Mouse (Mus musculus) embryonic facial prominence, embryonic 13.5 days (tissue): Measurements from ENCODE around the gene Selp. TPM values are rescaled to one million over a fixed set of nuclear protein-coding genes. Genes with fewer than 3 reads are reported as not detected.

Source experiments
- ATAC-seq: fragments of 200-750 bp; cut with Nextera tagmentation; 2 replicates; pipeline ENCODE4 v1.8.0; 2017; ENCODE audit warnings: low read depth; ENCODE audit not compliant: insufficient number of reproducible peaks, insufficient read depth, low FRiP score, low TSS enrichment
- H3K27ac ChIP-seq: fragments of 300-500 bp; sonication (generic); 2 replicates; pipeline ENCODE4 v1.5.1; 2015; ENCODE audit warnings: moderate library complexity, mild to moderate bottlenecking, inconsistent platforms
- H3K27me3 ChIP-seq: fragments of 300-500 bp; sonication (generic); 2 replicates; pipeline ENCODE4 v1.6.1; 2015; ENCODE audit warnings: mild to moderate bottlenecking, inconsistent platforms
- H3K36me3 ChIP-seq: fragments of 300-500 bp; sonication (generic); 2 replicates; pipeline ENCODE4 v1.6.1; 2015; ENCODE audit warnings: mild to moderate bottlenecking, inconsistent platforms
- H3K4me1 ChIP-seq: fragments of 300-500 bp; sonication (generic); 2 replicates; pipeline ENCODE4 v1.6.1; 2015; ENCODE audit warnings: inconsistent platforms
- H3K4me2 ChIP-seq: fragments of 300-500 bp; sonication (generic); 2 replicates; pipeline ENCODE4 v1.6.1; 2015; ENCODE audit warnings: moderate library complexity, mild to moderate bottlenecking, inconsistent platforms
- H3K4me3 ChIP-seq: fragments of 300-500 bp; sonication (generic); 2 replicates; pipeline ENCODE4 v1.5.1; 2015; ENCODE audit warnings: mild to moderate bottlenecking, inconsistent platforms
- H3K9ac ChIP-seq: fragments of 300-500 bp; sonication (generic); 2 replicates; pipeline ENCODE4 v1.6.1; 2015; ENCODE audit warnings: mild to moderate bottlenecking, inconsistent platforms
- H3K9me3 ChIP-seq: fragments of 300-500 bp; sonication (generic); 2 replicates; pipeline ENCODE4 v1.6.1; 2016; ENCODE audit warnings: inconsistent platforms
- WGBS: fragments of 180-500 bp; shearing (Covaris S2); methylation state at CpG from one replicate; pipeline ENCODE4 v1.1.7; 2015; ENCODE audit warnings: mixed read lengths; 5-methylcytosine and 5-hydroxymethylcytosine counted together
- polyA plus RNA-seq: library from polyadenylated mRNA; unstranded; fragments of >200 nt; fragmentation: Nextera tagmentation; extraction: Ambion mirVana; gene quantifications from 2 replicates; pipeline ENCODE4 v1.2.1, GENCODE M21; 2015

Gene Selp
- polyA plus RNA-seq, 1 experiment from 2014 or later, result not detected

DNA sequence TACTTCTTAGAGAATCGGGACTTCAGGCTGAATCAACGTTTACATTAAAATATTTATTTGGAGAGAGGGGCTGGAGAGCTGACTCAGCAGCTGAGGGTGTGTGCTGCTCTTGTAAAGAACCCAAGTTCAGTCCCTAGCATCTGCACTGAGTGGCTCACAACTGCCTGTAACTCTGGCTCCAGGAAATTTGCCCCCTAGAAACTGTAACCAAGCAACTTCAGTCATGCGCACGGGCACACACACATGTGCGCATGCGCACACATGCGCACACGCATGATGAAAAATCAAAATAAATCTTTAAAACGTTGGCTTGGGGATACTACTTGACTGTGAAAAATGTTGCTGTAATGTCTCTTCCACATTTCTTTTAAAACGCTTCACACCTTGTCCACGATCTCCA lies 36.0 kb upstream of the Selp start:
- H3K27me3 ChIP-seq, result no peaks in the 10 kb centered on the region
- H3K9me3 ChIP-seq, result no peaks in the 10 kb centered on the region
- no peaks in the 10 kb centered on the region for H3K4me1 ChIP-seq
- ATAC-seq, result no peak
- no peak overlapping the region for H3K4me2 ChIP-seq
- H3K36me3 ChIP-seq, result no peaks in the 10 kb centered on the region
- WGBS, result 86% methylated on average over 11 of the region's 11 CpGs
- no peak overlapping the region for H3K4me3 ChIP-seq
- no peak overlapping the region for H3K9ac ChIP-seq
- H3K27ac ChIP-seq, result no peak overlapping the region

DNA sequence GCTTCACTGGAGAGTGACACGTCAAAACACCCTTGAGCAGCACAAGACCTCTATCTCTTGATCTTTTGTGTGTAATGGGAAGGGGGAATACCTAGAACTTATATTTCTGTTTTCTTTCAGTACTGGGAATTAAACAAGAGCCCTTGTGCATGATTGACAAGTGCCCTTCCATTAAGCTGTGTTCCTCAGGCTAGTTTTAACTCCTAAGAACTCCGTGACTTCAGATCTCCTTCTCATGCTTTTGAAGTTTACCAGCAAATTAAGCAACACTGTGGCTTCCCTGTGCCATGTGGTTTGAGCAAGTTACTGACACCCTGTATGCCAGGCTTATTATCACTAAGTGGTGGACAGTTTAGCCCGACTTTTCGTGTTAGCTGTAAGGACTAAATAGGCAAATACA lies 32.0 kb upstream of the Selp start:
- no peaks in the 10 kb centered on the region for H3K4me1 ChIP-seq
- WGBS, result 79% methylated on average over 4 of the region's 4 CpGs
- H3K4me3 ChIP-seq, result no peak overlapping the region
- ATAC-seq, result no peak
- no peak overlapping the region for H3K9ac ChIP-seq
- H3K9me3 ChIP-seq, result no peaks in the 10 kb centered on the region
- no peaks in the 10 kb centered on the region for H3K36me3 ChIP-seq
- H3K4me2 ChIP-seq, result no peak overlapping the region
- H3K27me3 ChIP-seq, result no peaks in the 10 kb centered on the region
- no peak overlapping the region for H3K27ac ChIP-seq

DNA sequence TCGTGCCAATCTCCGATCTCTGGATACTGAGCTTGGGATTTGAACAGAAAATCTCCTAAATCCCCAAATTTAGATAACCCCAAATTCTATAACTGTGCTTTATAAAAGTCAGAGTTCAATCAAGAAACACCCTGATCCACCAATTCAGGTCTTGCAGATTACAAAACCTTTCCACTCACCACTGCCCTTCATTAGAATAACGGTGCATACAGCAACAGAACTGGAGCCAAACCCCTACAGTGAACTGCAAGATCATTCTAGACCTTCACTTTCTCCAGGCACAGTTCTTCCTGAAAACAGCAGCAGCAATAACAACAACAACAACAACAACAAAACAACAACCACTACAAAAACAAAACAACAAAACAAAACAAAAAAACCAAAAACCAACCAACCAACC lies 28.3 kb upstream of the Selp start:
- no peak overlapping the region for H3K4me2 ChIP-seq
- H3K27me3 ChIP-seq, result no peaks in the 10 kb centered on the region
- ATAC-seq, result no peak
- WGBS, result 80% methylated on average over 3 of the region's 3 CpGs
- H3K4me3 ChIP-seq, result no peak overlapping the region
- H3K36me3 ChIP-seq, result no peaks in the 10 kb centered on the region
- no peaks in the 10 kb centered on the region for H3K4me1 ChIP-seq
- H3K9me3 ChIP-seq, result no peaks in the 10 kb centered on the region
- no peak overlapping the region for H3K9ac ChIP-seq
- H3K27ac ChIP-seq, result no peak overlapping the region

DNA sequence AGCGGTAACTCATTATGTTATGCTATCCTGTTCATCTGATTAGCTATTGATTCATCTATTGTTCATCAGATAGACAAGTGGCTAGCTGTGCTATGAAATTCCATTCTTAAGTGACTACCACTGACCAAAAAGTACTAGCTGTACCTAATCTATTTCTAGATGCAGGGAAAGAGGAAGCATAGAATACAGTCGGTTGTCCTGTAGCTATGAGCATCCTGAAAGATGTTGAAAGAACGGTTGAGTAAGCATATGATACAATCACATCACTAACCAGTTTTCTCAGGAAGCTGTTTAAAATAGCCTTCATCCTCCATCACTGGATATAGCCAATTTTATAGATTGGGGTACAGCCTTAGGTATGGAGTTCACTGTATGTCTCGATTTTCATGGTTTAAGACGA lies 27.2 kb upstream of the Selp start:
- Histone ChIP-seq H3K4me1 (no peaks in the 10 kb centered on the region), H3K4me2 (no peak overlapping the region), H3K27ac (no peak overlapping the region), H3K4me3 (no peak overlapping the region), H3K27me3 (no peaks in the 10 kb centered on the region), H3K9ac (no peak overlapping the region), H3K9me3 (no peaks in the 10 kb centered on the region), H3K36me3 (no peaks in the 10 kb centered on the region)
- ATAC-seq, result no peak
- WGBS, result 92% methylated on average over 5 of the region's 5 CpGs

DNA sequence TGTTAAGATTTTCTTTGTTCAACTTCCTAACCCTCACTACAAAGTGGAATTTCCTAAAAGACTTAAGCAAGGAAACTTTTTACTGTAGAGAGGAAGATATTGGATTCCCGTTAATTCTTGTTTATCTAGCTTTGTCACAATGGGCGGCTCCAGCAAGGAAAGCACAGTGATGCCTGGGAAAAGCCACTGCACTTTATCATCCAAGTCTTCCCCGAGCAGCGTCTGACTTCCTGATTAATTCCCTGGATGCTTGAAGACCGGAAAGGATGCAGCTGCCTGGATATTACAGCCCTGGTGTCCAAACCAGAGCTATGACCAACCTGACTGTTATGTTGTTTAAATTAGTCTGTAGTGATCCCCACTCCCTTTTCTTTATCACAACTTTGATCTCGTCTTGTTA lies 18.3 kb upstream of the Selp start:
- ATAC-seq, result no peak
- H3K4me1 ChIP-seq, result no peaks in the 10 kb centered on the region
- no peaks in the 10 kb centered on the region for H3K27me3 ChIP-seq
- H3K9ac ChIP-seq, result no peak overlapping the region
- H3K4me3 ChIP-seq, result no peak overlapping the region
- no peaks in the 10 kb centered on the region for H3K36me3 ChIP-seq
- no peak overlapping the region for H3K27ac ChIP-seq
- H3K4me2 ChIP-seq, result no peak overlapping the region
- 64% methylated on average over 6 of the region's 6 CpGs for WGBS
- H3K9me3 ChIP-seq, result no peaks in the 10 kb centered on the region

DNA sequence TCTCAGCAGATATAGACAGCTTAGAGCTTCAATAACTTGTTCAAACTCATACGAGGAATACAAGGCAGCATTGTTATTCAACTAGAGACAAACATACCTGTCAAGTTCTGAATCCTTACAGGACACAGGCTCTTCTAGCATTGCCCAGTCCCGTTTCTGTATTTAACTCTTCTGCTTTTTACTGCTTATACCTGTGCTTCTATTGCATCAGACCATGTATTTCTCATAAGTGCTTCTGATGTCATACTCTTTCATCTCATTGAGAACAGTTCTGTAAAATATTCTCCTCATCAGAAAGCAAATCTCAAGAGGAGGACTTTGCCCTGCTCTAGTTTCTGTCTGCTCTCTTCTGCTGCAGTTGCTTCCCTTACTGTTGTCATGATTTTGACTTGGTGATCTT lies 17.2 kb upstream of the Selp start:
- WGBS, result 76% methylated on average over 2 of the region's 2 CpGs
- H3K9me3 ChIP-seq, result no peaks in the 10 kb centered on the region
- H3K4me1 ChIP-seq, result no peaks in the 10 kb centered on the region
- no peak overlapping the region for H3K4me3 ChIP-seq
- no peaks in the 10 kb centered on the region for H3K27me3 ChIP-seq
- no peak overlapping the region for H3K27ac ChIP-seq
- no peak for ATAC-seq
- H3K9ac ChIP-seq, result no peak overlapping the region
- H3K36me3 ChIP-seq, result no peaks in the 10 kb centered on the region
- H3K4me2 ChIP-seq, result no peak overlapping the region

DNA sequence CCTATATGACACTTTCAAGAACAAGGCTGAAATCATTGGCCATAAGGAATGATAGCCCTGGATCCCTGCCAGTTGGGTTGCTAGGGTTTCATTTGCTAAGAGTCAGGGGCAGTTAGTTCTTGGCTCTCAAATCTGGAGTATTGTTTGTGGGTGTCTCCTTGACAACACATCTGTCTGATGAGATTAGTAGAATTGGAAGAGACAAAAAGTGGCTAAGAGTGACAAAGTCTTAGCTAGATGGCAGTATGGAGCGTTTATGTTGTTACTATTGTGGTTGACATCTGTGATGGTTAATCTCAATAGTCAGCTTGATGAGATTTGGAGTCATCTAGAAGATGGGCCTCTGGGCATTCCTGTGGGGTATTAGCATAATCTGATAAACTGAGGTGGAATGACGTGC lies 16.7 kb upstream of the Selp start:
- Histone ChIP-seq H3K27me3 (no peaks in the 10 kb centered on the region), H3K9me3 (no peaks in the 10 kb centered on the region), H3K4me3 (no peak overlapping the region), H3K27ac (no peak overlapping the region), H3K9ac (no peak overlapping the region), H3K4me1 (no peaks in the 10 kb centered on the region), H3K36me3 (no peaks in the 10 kb centered on the region), H3K4me2 (no peak overlapping the region)
- ATAC-seq, result no peak
- WGBS, result 63% methylated on average over 2 of the region's 2 CpGs

DNA sequence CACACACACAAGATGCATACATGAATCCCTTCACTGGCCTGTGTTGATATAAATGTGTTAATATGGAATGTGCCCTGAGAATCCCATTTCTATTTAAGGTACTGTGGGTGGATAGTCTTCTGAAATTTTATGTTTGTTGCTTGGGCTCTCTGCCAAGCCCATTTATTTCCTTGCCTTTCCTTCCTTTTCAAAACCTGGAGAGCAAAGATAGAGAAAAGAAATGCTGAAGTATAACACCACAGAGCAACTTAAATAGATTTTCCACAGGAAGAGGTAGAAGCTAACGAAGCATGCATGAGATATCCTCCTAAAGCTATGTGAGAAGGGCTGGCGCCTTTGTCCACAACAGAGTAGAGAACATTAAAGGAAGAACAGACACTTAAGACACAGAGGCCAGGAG lies 5.3 kb upstream of the Selp start:
- 87% methylated on average over 2 of the region's 2 CpGs for WGBS
- no peak overlapping the region for H3K4me3 ChIP-seq
- no peak overlapping the region for H3K4me2 ChIP-seq

DNA sequence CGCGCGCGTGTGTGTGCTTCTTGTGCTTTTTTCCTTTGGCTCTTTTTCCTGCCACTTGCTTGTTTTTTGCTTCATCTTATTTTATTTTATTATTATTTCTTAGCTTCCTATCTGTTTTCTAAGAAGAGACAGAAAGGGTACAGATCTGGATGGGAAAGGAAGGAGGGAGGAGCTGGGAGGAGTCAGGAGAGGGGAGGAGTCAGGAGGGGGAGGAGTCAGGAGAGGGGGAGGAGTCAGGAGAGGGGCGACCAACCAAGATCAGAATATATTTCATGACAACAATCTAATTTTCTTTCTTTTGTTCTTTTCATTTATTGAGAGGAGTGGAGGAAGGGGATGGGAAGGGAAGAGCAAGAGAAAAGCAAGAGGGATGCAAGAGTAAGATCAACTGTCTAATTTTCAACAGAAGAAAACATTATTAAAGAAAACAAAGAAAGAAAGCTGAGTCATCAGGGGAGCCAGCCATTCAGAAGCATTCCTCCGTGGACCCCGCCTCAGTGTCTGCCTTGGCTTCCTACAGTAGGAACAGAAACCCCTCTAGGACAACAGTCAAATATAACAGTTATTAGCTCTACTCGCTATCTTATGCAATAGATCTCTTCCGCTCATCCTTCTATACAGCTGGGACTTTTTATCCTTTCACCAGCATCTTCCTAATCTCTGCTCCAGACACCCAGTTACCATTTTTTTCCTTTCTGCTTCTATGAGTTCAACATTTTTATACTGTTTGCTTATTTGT lies 4.3 kb upstream of the Selp start:
- H3K4me2 ChIP-seq, result no peak overlapping the region
- no peaks in the 10 kb centered on the region for H3K4me1 ChIP-seq
- H3K9me3 ChIP-seq, result no peaks in the 10 kb centered on the region
- no peak for ATAC-seq
- H3K4me3 ChIP-seq, result no peak overlapping the region
- H3K27me3 ChIP-seq, result no peaks in the 10 kb centered on the region
- H3K9ac ChIP-seq, result no peak overlapping the region
- WGBS, result 91% methylated on average over 9 of the region's 9 CpGs
- no peaks in the 10 kb centered on the region for H3K36me3 ChIP-seq
- no peak overlapping the region for H3K27ac ChIP-seq

More for the DNA sequence above, 5.3 kb upstream of the Selp start:
- Histone ChIP-seq H3K27me3 (no peaks in the 10 kb centered on the region), H3K9me3 (no peaks in the 10 kb centered on the region), H3K9ac (no peak overlapping the region), H3K36me3 (no peaks in the 10 kb centered on the region), H3K4me1 (no peaks in the 10 kb centered on the region), H3K27ac (no peak overlapping the region)
- ATAC-seq, result no peak

DNA sequence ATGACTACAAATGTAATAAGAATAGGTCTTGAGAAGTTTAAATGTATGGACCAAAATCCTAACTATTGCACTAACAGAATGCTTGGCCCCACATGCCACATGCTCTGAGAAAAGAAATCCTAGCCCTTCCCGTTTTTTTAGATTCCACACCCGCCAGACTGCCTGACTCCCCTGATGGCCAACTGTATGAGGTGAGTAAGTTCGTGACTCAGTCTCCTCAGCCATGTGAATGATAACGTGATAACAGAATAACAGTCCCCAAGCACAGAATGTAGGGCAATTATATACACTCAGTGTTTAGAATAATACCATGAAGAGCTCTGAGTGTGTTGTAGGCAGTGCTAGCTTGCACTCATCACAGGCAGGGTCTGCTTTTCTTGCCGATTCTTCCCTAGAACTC lies 784 bp upstream of the Selp start:
- Histone ChIP-seq H3K4me1 (no peaks in the 10 kb centered on the region), H3K27ac (no peak overlapping the region), H3K4me2 (no peak overlapping the region), H3K27me3 (no peaks in the 10 kb centered on the region), H3K36me3 (no peaks in the 10 kb centered on the region), H3K9me3 (no peaks in the 10 kb centered on the region), H3K9ac (no peak overlapping the region), H3K4me3 (no peak overlapping the region)
- 71% methylated on average over 5 of the region's 5 CpGs for WGBS
- ATAC-seq, result no peak

DNA sequence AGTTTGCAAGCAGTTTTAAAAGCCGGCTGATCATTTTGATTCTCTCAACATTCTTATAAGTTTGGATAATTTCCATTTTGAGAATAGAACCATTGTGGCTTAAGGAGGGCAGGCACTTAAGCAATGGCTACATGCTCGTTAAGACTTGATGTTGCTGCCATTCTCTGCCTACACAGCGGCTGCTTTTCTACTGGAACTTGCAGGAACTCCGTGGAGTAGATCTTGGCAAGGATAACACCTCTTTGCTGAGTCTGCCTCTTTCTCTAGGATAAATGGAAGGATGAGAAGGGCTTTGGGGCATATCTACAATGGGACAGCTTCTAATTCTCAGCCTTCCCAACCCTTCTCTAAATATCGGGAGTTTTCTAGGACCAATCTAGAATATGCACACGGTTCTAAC lies 583 bp downstream of the Selp start:
- WGBS, result 80% methylated on average over 6 of the region's 6 CpGs
- H3K27ac ChIP-seq, result no peak overlapping the region
- ATAC-seq, result no peak

DNA sequence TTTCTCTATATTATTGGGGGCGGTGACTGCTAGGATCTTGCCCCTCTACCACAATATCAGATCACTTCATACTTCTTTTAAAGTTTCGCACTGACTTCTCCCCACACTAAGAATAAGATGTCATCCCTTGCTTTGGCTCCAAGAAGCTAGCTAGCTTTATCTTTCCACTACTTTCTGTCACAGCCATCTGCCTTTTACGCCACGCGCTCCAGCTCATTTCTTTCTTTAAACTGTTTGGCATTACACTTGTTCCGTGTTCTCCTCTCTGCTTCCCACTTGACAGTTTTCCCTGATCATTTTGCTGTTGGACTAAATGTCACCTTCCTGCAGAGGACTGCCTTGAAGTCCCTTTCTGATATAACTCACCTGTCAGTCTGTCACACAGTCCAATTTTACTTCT lies 2.8 kb downstream of the Selp start:
- H3K4me3 ChIP-seq, result no peak overlapping the region
- H3K4me2 ChIP-seq, result no peak overlapping the region
- no peaks in the 10 kb centered on the region for H3K27me3 ChIP-seq
- 92% methylated on average over 6 of the region's 6 CpGs for WGBS
- H3K27ac ChIP-seq, result no peak overlapping the region
- no peak overlapping the region for H3K9ac ChIP-seq
- no peaks in the 10 kb centered on the region for H3K4me1 ChIP-seq
- no peaks in the 10 kb centered on the region for H3K9me3 ChIP-seq
- ATAC-seq, result no peak
- no peaks in the 10 kb centered on the region for H3K36me3 ChIP-seq

More for the DNA sequence above, 583 bp downstream of the Selp start:
- Histone ChIP-seq H3K27me3 (no peaks in the 10 kb centered on the region), H3K9ac (no peak overlapping the region), H3K36me3 (no peaks in the 10 kb centered on the region), H3K4me3 (no peak overlapping the region), H3K9me3 (no peaks in the 10 kb centered on the region), H3K4me2 (no peak overlapping the region), H3K4me1 (no peaks in the 10 kb centered on the region)
